Mouse (Mus musculus): ENCODE results near the gene Zfp646.
A peak's percentile ranks its signal among the peaks of the same experiment; 100 is the strongest.
"Not testable (repeated sequence)": the region's sequence is repeated elsewhere in the genome, so short reads cannot be mapped to it uniquely, and the experiment has no call there.

The Zfp646 gene

GRCm38 (mm10) chr7:127876041-127876466 lies at the start of gene Zfp646:
Gene Zfp646, plus strand, starts transcription at chr7:127876221.
- peak; percentile 71 for DNase-seq (ENCODE audit: low spot score)

DNA sequence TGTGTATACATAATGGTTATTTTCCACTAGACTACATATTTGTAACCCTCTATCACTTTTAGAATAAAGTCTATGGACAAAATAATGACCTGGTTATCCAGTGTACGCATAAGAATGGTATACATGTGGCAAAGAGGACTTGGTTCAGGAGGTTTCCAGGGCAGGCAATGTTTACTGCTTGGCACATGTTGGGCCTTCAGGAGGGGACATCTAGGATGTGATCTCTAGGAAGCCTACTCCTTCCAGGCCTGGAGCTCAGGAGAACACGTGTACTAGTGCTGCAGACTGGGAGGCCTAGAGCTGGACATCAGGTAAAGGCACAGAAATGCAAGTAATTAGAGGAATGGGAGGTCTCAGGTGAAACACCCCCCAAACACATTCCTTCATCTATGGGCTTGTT lies 40.5 kb upstream of the Zfp646 start:
- no peak for DNase-seq (ENCODE audit: low spot score)

DNA sequence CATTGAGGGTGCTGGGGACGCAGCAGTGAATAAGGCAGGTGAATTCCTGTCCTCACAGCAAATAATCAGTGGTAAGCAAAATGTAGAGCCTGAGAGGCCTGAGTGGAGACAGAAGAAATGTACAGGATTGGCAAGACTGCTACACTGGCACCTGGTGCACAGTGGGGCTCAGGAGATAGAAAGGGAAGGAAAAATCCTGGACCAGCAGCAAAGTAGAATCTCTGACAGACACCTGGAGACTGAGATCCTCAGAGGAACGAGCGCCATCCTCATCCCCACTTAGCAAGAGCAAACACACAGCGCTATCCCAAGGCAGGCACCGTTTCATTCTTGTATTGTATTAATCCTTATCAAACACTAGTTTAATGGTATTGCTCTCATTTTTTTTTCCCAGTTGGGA lies 38.5 kb upstream of the Zfp646 start:
- DNase-seq (ENCODE audit: low spot score), result no peak

DNA sequence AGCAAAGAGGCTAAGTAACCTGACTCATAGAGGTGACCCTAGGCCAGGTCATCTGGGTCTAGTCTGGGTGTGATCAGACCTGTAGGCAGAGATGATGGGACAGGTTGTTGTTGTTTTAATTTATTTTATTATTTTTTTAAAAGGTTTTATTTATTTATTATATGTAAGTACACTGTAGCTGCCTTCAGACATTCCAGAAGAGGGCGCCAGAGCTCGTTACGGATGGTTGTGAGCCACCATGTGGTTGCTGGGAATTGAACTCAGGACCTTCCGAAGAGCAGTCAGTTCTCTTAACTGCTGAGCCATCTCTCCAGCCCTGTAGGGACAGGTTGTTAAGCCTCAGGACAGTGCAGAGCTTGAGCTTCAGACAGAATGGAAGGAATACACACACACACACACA lies 38.1 kb upstream of the Zfp646 start:
- DNase-seq (ENCODE audit: low spot score), result not testable (repeated sequence)

GRCm38 (mm10) chr7:127840031-127840430 lies 36.0 kb upstream of the Zfp646 start:
- DNase-seq (ENCODE audit: low spot score), result not testable (repeated sequence)

DNA sequence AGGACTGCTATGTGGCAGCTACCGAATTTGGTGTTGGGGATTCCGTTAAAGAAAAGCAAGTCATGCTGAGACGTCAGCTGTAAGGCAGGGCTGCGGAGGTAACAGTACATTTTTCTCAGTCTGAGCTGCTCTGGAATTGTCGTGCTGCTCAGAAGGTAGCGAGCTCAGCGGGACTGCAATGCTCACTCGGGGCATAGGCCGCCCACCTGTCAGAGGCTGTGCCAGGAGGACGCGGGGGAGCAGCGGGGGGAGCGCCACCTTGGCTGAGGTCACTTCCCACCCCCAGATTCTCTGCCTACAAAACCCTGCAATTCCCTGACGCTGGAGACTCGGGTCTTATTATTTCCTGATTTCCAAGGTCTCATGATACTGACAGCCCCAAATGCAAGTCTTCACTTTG lies 35.1 kb upstream of the Zfp646 start:
- no peak for DNase-seq (ENCODE audit: low spot score)

DNA sequence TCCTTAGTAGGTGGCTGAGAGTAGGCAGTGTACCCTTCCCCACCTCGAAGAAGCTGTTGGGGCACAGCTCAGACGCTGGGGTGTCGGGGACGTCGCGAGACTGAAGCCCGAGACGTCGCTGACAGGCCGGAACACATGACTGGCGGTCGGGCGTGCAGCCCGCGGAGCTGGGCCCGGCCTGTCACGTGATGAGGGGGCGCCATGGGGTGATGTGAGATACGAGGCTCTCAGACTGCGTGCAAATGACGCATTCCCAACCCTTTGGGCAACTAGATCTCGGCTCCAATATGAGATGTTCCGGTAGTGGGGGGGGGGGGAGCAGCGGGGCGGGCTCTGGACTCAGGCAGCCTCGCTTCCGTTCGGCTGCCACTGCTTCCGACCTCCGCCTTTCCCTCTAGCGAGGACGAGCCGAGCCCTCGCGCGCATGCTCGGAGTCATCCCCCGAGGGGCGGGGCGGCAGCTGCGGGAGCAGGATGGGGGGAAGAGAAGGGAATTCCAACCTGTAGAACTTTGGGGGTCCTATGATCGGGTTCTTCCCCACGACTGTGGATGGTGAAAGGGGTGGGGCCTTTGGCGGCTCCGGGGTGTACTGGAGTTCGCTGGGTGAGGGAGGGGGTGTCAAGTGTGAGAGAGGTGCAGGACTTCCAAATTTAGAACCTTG lies 34.6 kb upstream of the Zfp646 start:
- peak; percentile 94 for DNase-seq (ENCODE audit: low spot score)

DNA sequence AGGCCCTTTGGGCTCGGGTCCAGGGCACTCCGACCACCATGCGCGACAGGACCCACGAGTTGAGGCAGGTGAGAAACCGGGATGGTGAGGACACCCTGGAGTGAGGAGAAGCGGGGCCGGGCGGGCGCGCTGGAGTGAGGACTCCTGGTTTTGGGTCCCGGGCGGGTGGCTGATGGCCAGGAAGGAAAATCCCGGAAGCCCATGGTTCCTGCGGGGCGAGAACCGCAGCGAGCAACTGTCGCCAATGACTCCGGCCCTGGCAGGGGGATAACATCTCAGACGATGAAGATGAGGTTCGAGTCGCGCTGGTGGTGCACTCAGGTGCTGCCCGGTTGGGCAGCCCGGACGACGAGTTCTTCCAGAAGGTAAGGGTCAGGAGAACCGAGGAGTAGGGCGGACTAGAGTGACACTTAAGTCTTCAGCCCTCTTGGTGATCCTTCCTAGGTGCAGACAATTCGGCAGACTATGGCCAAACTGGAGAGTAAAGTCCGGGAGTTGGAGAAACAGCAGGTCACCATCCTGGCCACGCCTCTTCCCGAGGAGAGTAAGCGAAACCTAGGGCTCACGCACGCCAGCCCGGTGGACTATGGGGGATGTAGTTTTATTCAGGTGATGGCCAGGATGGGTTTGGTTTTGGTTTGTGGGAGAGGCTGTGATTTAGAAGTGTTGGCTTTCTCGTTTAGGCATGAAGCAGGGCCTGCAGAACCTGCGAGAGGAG lies 33.9 kb upstream of the Zfp646 start:
- DNase-seq (ENCODE audit: low spot score), result peak; percentile 88

DNA sequence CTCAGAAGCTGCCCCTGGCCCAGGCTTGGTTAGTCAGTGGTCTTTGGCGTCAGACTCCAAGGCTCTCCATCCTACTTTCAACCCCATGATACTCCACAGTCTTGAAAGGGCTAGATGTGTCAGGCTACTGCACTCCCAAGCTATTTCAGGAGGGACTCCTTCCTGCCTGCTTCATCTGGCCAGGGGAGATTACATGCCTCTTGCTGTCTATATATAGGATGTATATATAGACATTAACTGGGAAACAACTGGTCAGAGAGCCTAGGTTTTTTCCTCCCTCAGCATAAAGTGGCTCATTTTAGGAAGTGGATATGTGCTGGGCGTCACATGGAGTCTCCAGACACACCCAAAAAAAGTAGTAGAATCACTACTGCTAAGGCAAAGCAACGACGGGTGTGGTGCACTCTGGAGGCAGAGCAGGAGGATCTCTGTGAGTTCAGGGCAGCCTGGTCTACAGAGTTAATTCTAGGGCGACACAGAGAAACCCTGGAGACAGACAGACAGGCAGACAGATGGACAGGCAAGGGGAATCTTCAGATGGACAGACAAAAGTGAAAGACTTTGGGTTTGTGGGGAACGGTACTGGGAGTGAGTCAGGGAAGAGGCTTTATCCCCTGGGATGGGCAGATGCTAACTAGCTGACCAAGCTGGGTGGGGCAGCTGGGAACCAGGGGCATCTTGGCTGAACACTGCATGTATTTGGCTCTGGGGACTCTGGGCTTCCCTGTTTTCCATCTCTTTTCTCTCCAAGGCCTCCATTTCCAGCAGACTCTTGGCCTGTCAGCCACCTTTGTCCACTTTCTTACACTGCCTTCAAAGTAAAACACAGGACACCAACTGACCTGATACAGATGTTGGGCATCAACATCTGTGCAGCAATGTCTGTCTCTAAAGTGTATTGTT lies 25.8 kb upstream of the Zfp646 start:
- no peak for DNase-seq (ENCODE audit: low spot score)

DNA sequence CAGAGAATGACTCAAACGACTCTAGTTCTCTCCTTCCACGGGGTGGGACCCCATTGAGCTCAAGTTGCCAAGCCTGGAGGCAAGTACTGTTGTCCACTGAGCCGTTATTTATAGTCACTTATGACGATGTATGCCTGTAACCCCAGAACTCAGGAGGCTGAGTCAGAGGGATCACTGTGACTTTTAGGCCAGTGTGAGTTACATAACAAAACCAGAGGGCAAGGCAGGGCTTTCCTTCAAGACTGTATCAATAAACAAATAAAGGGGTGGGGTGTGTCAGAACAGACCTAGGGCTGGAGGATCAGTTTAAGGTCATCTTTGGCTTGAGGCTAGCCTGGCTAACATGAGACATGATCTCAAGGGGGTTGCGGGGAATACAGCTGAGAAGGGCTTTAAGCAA lies 25.1 kb upstream of the Zfp646 start:
- peak; percentile 31 for DNase-seq (ENCODE audit: low spot score)

DNA sequence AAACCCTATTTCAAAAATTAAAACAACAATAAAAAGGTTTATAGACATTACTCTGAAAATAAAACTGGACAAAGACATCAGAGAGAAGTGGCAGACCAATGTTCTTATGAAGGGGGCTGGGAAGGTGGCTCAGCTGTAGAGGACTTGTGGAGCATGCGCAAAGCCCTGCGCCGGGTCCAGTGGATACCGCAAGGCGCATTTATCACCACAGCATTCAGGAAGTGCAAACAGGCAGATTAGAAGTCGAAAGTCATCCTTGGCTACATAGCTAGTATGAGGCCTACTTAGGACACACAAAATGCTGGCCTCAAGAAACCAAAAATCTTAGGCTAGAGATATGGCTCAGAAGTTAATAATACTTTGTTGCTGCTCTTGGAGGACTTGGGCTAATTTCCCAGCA lies 17.8 kb upstream of the Zfp646 start:
- DNase-seq (ENCODE audit: low spot score), result no peak

- DNase-seq (ENCODE audit: low spot score), result no peak
These were observed 9.6 kb upstream of the Zfp646 start for GRCm38 (mm10) chr7:127866434-127866833.

- no peak for DNase-seq (ENCODE audit: low spot score)
These were observed 8.4 kb upstream of the Zfp646 start for GRCm38 (mm10) chr7:127867641-127868040.

GRCm38 (mm10) chr7:127869149-127869810 lies 6.7 kb upstream of the Zfp646 start:
- DNase-seq (ENCODE audit: low spot score), result no peak

DNA sequence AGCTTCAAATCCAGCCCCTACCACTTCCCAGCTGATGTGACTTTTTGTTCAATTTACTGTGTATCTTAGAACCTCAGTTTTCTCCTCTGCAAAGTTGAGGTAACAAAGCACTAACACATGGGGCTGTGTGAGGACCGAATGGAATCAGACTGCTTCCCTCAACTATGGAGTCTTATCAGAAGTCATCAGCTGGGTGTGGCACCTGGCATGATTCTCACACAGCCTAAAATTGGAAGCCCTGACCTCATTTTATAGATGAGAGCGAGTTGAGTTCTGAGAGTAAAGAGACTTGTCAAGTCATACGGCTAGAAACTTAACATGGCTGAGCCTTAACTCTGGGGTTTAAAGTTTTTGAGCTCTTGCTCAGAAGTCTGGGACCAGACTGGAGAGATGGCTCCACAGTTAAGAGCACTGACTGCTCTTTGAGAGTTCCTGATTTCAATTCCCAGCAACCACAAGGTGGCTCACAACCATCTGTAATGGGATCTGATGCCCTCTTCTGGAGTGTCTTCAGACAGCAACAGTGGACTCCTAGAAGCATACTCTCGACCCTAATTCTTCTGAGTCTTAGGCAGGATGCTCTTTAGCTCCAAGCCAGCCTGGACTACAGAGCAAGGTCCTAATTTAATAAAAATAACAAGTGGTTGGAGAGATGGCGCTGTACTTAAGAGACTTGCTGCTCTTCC lies 5.7 kb upstream of the Zfp646 start:
- DNase-seq (ENCODE audit: low spot score), result no peak

DNA sequence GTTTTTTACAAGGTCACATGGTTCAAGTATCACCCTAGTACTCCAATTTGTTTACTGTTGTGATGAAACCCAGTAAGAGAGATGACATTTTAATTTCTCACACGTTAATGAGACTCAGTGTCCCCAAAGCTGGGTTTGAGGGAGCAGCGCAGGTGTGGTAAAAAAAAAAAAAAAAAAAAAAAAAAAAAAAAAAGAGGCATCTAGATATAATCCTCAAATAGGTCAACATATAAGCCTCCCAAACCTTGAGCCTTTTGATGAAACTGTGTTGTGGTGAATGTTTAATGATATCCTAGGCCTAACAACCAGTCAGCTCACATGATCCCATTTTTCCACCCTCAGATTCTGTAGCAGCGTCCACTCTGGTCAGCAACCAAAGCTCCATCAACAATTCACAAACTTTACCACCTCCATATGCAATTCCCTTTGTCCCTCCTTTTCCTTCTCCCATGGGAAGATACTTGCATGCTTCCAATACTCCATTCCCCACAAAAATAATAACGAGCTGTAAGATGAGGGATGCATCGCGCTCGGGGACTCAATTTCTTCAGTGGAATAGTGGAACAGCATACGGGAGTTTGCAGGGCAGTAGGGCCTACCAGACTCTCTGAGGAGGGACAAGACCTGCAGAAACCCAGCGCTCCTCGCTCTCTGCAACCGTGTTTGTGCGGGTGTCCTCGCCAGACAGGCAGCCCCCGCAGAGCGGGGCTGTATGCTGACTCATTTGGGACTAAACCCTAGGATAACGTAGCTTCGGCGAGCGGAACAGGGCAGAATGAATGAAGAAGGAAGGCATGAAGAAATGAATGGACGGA lies 1.0 kb upstream of the Zfp646 start:
- DNase-seq (ENCODE audit: low spot score), result no peak

DNA sequence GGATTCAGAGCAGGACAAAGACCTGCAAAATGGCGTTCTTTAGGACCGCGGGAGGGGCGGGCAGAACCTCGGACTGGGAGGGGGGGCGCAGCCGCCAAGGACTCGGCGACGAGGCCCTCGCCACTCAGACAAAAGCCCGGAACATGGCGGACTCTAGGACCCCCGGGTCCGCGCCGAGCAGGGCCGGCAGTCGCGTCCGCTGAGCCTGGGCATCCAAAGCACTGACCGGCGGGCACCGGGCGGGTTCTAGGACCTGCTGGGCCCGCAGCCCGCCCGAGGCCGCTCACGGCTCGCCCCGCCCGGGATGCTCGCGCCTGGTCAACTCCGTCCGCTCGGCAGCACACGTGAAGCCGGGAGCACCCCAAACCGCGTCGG lies 407 bp upstream of the Zfp646 start:
- DNase-seq (ENCODE audit: low spot score), result peak; percentile 93

DNA sequence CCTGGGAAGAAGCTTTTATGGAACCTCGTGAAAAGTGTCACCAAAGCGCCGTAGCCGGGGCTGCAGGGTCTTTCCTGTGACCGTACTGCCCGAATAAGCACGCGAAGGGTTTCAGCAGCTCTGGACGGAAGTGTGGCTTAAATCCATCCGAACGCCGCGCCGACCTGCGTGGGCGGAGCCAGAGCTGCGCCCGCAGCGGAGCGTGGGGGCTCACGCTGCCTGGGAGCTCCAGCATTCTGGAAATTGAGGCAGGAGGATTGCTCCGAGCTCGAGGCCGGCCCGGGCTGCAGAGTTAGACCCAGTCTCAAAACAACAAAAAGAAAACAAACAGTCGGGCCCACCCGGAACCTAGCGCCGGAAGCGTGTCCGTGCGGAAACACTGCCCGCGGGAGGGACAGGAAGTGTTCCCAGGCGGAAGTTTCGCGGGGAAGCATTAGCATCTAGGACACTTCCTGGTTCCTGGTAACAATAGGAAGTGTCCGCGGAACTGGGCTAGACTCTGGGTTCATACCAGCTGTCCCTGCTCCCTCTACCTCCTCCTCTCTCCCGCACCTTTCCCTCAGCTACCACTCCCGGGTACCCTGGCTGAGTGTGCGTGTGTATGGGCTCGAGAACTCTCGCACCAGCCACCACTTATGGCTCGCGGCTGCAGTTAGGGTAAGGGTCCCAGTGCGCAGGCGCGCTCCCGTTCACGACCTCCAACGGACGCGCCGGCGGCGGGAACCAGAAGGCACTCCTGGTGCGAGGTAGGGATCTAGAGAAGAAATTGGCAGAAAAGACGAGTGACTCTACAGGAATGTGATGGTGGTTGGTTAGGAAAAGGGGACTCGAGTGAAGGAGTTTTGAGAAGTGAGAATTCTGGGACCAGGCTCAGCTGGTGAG lies 687 bp downstream of the Zfp646 start, which contains the start of gene Zfp668:
TSS of gene Zfp668 (minus strand) at position 362 of the 882 bp plus-strand sequence.
- DNase-seq (ENCODE audit: low spot score), result peak; percentile 92

GRCm38 (mm10) chr7:127879301-127879700 lies 3.3 kb downstream of the Zfp646 start:
- no peak for DNase-seq (ENCODE audit: low spot score)

- DNase-seq (ENCODE audit: low spot score), result no peak
These were observed 4.4 kb downstream of the Zfp646 start for GRCm38 (mm10) chr7:127880431-127880830.

Data from lung, postnatal 25 days (tissue).